Mouse (Mus musculus): ENCODE measurements around the gene Ndufa4l2. TPM values are rescaled to one million over a fixed set of nuclear protein-coding genes. Genes with fewer than 3 reads are reported as not detected.

The Ndufa4l2 gene
- total RNA-seq, 2 experiments from 2014 or later: 2.9 to 6.7 TPM

- peak; percentile 86 to 90 for DNase-seq (ENCODE audit: low spot score in 2 of 2)
- intact Hi-C loops (cut with DNase I): no loop called here
Measured at GRCm38 (mm10) chr10:127522088-127522581, 7.4 kb downstream of the Ndufa4l2 start, which contains the start of gene Shmt2. Gene Shmt2 (minus strand): TSS chr10:127522444.

GRCm38 (mm10) chr10:127524646-127525255 lies 10.0 kb downstream of the Ndufa4l2 start:
- intact Hi-C loops (cut with DNase I): no loop called here
- no peak for DNase-seq (ENCODE audit: low spot score in 2 of 2)

- DNase-seq (ENCODE audit: low spot score in 2 of 2): no peak
- intact Hi-C loops (cut with DNase I): no loop called here
Measured at GRCm38 (mm10) chr10:127526048-127526447, 11.3 kb downstream of the Ndufa4l2 start.

GRCm38 (mm10) chr10:127526681-127527080 lies 11.9 kb downstream of the Ndufa4l2 start:
- intact Hi-C loops (cut with DNase I): no loop called here
- no peak for DNase-seq (ENCODE audit: low spot score in 2 of 2)

- intact Hi-C loops (cut with DNase I): no loop called here
- peak in 1 of 2 experiments; percentile 29 for DNase-seq (ENCODE audit: low spot score in 2 of 2)
Measured at GRCm38 (mm10) chr10:127527481-127527880, 12.7 kb downstream of the Ndufa4l2 start.

- intact Hi-C loops (cut with DNase I): no loop called here
- DNase-seq (ENCODE audit: low spot score in 2 of 2): no peak
Measured at GRCm38 (mm10) chr10:127530945-127531344, 16.2 kb downstream of the Ndufa4l2 start.

- intact Hi-C loops (cut with DNase I): no loop called here
- DNase-seq (ENCODE audit: low spot score in 2 of 2): no peak
Measured at GRCm38 (mm10) chr10:127531548-127531947, 16.8 kb downstream of the Ndufa4l2 start.

- DNase-seq (ENCODE audit: low spot score in 2 of 2): no peak
- intact Hi-C loops (cut with DNase I): no loop called here
Measured at GRCm38 (mm10) chr10:127534036-127534928, 19.5 kb downstream of the Ndufa4l2 start, which contains the start of gene Nxph4. Gene Nxph4 (minus strand): TSS chr10:127534559.

- intact Hi-C loops (cut with DNase I): no loop called here
Measured at GRCm38 (mm10) chr10:127534929-127535384, 20.2 kb downstream of the Ndufa4l2 start.

GRCm38 (mm10) chr10:127536586-127537314 lies 22.0 kb downstream of the Ndufa4l2 start:
- peak; percentile 47 to 53 for DNase-seq (ENCODE audit: low spot score in 2 of 2)
- intact Hi-C loops (cut with DNase I): loop anchor here (1.0 to 2.0 kb wide), 2 partner anchors 23 to 198 kb away; no protein-coding TSS in a partner anchor

More at GRCm38 (mm10) chr10:127534929-127535384, 20.2 kb downstream of the Ndufa4l2 start:
- DNase-seq (ENCODE audit: low spot score in 2 of 2): no peak

- intact Hi-C loops (cut with DNase I): loop anchor here (1.0 to 2.0 kb wide), 2 partner anchors 29 to 199 kb away; no protein-coding TSS in a partner anchor
- peak; percentile 81 to 89 for DNase-seq (ENCODE audit: low spot score in 2 of 2)
Measured at GRCm38 (mm10) chr10:127537854-127538583, 23.3 kb downstream of the Ndufa4l2 start.

- intact Hi-C loops (cut with DNase I): no loop called here
- no peak for DNase-seq (ENCODE audit: low spot score in 2 of 2)
Measured at GRCm38 (mm10) chr10:127541510-127541909, 26.7 kb downstream of the Ndufa4l2 start.

- intact Hi-C loops (cut with DNase I): no loop called here
- peak in 1 of 2 experiments; percentile 41 for DNase-seq (ENCODE audit: low spot score in 2 of 2)
Measured at GRCm38 (mm10) chr10:127542084-127542483, 27.3 kb downstream of the Ndufa4l2 start.

GRCm38 (mm10) chr10:127542720-127543119 lies 28.0 kb downstream of the Ndufa4l2 start:
- DNase-seq (ENCODE audit: low spot score in 2 of 2): no peak
- intact Hi-C loops (cut with DNase I): no loop called here

GRCm38 (mm10) chr10:127543916-127544315 lies 29.1 kb downstream of the Ndufa4l2 start:
- intact Hi-C loops (cut with DNase I): no loop called here
- no peak for DNase-seq (ENCODE audit: low spot score in 2 of 2)

- intact Hi-C loops (cut with DNase I): no loop called here
- DNase-seq (ENCODE audit: low spot score in 2 of 2): no peak
Measured at GRCm38 (mm10) chr10:127544375-127544774, 29.6 kb downstream of the Ndufa4l2 start.

- intact Hi-C loops (cut with DNase I): no loop called here
- no peak for DNase-seq (ENCODE audit: low spot score in 2 of 2)
Measured at GRCm38 (mm10) chr10:127546505-127546904, 31.7 kb downstream of the Ndufa4l2 start.

- intact Hi-C loops (cut with DNase I): no loop called here
Measured at GRCm38 (mm10) chr10:127548236-127548635, 33.5 kb downstream of the Ndufa4l2 start.

GRCm38 (mm10) chr10:127549892-127550291 lies 35.1 kb downstream of the Ndufa4l2 start:
- intact Hi-C loops (cut with DNase I): no loop called here
- DNase-seq (ENCODE audit: low spot score in 2 of 2): no peak

More at GRCm38 (mm10) chr10:127548236-127548635, 33.5 kb downstream of the Ndufa4l2 start:
- DNase-seq (ENCODE audit: low spot score in 2 of 2): no peak

Data from left cerebral cortex, postnatal 25 days (tissue).